Mouse (Mus musculus): Measurements from ENCODE around the gene Mex3a. TPM values are rescaled to one million over a fixed set of nuclear protein-coding genes. Genes with fewer than 3 reads are reported as not detected.

The Mex3a gene
- polyA plus RNA-seq, 3 experiments from 2014 or later = 0.17 to 0.20 (median 0.18) TPM

DNA sequence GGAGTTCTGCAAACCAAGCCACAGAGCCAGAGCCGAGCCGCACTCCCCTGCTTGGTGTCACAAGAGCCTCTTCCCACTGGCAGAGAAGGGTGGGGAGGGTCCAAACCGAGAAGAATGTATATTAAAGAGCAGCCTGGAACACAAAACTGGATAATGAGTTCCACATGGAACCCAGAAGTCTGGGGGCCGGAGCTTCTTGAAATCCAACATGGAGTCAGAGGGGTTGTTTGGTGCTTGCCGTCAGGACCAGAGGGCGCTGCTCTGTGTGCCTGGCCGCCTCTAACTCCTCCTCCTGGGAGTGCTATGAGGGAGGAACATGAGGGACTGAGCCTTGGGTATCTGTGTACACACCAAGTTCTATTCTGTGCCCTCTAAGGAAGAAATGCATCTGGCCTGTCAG lies 26.4 kb upstream of the Mex3a start:
- ATAC-seq = no peak

- ATAC-seq = no peak
These were observed 22.9 kb upstream of the Mex3a start for GRCm38 (mm10) chr3:88509250-88509649.

DNA sequence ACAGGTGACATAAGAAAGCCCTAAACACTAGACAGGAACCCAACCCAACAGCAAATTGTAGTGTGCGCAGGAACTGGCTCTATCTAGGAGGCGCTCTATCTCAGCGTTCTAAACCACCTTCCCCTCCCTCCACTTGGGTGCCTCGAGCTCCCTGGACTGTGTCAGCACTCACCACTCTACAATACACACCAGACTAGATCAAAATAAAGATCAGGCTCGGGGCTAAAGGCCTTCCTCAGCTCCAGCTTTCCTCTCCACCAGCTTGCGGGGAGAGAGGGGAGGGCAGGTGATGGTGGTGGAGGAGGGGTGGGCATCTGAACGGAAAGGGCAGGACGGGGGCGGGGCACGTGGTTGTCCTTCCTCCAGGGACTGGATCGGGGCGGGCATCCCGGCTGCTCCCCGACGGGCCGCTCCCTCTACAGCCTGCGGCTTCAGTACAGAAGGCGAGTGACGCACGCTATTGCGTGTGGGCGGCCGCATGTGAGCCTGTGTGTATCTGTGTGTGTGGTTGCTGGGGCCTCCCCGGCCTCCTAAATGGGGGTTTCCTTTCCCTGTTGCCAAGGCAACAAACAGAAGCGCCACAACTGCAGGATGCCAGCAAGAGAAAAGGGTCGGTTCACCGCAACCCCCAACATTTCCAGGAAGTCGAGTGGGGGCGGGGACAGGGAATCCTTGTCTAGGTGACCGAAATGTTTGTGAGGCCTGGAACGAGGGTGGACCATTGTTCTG lies 22.3 kb upstream of the Mex3a start, which contains the start of gene Lmna:
Gene Lmna, minus strand, starts transcription at position 265 of the 729 bp plus-strand sequence.
- peak; percentile 89 for ATAC-seq

GRCm38 (mm10) chr3:88510421-88511289 lies 21.5 kb upstream of the Mex3a start:
- ATAC-seq = no peak

- ATAC-seq = no peak
These were observed 20.6 kb upstream of the Mex3a start for GRCm38 (mm10) chr3:88511559-88511958.

DNA sequence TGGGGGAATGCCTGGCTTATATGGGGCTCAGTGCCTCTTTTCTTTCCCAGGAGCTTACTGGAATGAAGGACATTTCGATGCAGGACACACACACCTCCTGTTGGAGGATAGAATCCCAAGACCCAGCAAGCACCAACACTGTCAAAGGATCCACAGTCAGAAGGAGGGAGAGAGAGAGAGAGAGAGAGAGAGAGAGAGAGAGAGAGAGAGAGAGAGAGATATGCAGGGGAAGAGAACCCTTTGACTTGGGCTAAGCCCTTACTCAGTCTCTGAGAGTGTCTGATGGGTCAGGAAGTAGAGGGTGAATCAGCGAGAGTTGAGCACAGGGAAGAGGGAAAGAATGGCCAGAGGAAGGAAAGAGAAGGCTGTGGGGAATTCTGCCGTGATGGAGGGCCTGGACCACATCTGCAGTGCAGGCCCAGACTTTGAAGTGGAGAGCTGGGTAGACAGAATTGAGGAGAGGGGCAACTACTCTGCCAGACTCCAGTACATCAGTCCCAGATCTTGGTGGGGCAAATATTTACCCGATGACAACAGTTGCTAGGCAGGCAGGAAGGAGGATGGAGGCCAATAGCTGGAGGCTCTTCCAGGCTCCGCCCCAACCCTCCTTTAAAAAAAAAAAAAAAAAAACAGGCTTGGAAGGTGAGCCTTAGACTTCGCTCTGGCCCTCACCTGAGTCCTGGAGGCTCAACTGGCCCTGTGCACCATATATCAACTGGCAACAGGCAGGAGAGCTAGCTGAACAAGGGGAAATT lies 19.9 kb upstream of the Mex3a start:
- no peak for ATAC-seq

GRCm38 (mm10) chr3:88512896-88513545 lies 19.2 kb upstream of the Mex3a start:
- ATAC-seq = no peak

DNA sequence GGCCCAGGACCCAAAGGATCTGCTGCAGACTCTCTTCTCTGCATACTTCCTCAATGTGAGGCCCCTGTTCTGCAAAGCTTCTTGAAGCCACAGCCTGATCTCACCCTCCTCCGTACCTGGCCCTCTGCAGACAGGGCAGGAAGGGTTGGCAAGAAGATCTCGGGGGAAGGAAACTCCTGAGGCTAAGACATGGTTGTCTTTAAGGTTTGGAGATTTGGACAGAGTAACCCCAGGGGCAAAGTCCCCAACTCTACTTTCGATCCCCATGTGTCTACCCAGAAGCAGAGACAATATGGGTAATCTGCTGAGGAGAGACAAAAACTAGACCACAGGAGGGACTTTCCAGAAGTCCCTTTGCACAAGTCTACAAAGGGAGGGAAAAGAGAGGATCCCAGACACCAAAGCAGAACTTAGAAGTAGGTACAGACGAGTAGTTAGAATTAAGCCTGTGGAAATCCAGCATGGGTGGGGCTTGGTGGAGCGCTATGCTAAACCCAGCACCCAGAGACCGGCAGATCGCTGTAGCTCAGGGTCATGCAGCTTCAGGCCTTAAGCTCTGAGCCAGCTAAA lies 18.6 kb upstream of the Mex3a start:
- ATAC-seq = peak; percentile 8

GRCm38 (mm10) chr3:88514231-88515094 lies 17.7 kb upstream of the Mex3a start:
- no peak for ATAC-seq

DNA sequence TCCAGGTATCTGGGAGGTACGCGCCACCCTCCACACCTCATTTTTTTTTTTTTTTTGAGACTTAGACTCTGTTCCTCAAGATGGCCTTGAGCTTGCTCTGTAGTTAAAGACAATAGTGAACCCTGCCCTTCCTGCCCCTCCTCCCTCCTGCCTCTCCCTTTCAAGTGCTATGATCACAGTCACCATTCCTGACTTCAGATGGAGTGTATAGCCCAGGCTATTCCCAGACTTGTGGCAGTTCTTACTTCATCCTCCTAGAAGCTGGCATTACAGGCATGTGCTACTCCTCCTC lies 17.2 kb upstream of the Mex3a start:
- ATAC-seq = no peak

DNA sequence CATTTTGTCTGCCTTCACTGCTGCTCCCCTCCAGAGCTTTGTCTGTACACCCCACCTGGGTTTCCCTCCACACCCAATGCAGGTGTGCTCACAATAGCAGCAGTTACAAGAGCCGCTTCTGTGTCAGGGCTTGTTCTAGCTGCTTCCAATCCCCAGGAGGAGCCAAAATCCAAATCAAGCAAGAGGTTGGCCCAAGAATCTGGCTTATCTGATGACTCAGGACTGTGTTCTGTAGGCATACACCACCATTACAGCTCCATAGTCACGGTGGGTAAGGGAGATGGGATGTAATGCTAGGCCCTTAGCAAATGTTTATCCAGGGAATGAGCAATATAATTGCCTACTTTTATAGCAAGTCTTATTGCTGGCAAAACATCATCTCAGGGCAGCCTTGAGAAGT lies 15.8 kb upstream of the Mex3a start:
- ATAC-seq = no peak

- no peak for ATAC-seq
These were observed 13.8 kb upstream of the Mex3a start for GRCm38 (mm10) chr3:88518411-88518810.

DNA sequence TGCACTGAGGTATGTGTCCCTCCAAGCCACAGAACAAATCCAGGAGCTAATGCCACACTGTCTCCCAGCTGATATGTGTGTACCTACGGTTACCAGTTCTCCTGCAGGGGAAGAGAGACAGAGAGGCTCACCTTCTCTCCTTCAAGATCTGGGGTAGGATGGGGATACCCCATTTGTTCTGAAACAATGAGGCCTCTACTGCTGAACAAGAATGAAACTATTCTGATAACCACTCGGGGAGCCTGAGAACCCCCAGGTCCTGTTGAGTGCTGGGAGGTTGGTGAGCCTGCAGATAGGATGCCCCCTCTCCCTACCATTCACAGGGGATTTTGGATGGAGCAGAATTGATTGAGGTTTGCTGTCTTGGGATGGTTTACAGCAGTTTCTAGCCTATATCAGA lies 12.1 kb upstream of the Mex3a start:
- no peak for ATAC-seq

DNA sequence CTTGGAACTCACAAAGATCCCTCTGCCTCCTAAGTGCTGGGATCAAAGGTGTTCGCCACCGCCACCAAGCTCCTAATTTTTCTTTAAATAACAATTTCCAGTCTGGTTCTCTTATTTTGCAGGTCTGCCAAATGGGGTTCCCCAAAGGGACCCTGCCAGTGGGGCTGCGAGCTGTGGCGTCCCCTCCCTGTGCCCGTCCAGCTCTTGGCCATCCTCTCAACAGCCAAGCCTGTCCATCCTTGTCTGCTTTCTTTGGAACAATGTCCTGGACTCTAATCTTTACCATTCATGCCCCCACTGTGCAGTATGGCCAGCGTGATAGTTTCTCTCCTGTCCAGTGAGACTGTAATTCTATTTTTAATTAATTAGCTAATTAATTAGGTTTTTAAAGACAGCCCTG lies 11.0 kb upstream of the Mex3a start:
- no peak for ATAC-seq

DNA sequence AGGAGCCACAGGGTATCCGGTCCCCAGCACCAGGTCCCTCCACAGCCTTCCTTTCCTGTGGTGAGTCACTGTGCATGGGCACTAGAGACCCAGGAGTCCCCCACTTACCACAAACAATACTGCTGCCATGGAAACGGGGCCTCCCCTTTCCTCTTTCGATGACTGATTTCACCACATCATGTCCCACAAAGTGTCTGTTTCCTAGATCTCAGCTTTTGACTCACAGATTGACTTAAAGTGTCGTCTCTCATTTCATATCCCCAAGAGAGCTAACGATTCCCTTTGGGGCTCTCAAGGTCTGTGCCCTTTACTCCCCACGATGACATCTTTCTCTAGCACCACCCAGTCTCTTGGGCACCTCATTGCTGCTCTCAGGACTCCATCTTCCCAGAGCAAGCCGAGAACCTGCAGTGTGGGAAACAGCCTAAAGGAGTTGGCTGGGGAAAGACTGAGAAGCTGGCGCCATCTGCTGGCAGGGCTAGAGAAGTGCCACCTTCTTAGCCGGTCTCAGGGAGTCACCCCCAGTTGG lies 10.3 kb upstream of the Mex3a start:
- ATAC-seq = peak; percentile 82

DNA sequence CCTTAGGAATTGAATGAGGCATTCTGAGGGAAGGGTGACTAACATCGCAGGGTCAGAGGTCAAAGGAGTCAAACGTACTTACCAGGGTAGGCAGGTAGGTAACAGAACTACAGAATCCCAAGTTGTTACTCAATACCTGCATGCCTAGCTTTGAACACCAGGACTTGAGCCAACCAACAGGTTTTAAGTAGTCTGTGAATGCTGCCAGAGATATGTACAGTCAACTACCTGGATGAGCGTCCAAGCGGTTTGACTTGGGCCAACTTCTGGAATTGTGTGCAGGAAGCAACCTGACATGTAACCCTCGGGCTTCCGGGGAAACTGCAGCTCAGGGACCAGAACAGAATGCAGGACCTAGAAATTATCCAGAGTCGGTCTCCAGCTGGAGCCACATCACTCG lies 9.2 kb upstream of the Mex3a start:
- no peak for ATAC-seq

DNA sequence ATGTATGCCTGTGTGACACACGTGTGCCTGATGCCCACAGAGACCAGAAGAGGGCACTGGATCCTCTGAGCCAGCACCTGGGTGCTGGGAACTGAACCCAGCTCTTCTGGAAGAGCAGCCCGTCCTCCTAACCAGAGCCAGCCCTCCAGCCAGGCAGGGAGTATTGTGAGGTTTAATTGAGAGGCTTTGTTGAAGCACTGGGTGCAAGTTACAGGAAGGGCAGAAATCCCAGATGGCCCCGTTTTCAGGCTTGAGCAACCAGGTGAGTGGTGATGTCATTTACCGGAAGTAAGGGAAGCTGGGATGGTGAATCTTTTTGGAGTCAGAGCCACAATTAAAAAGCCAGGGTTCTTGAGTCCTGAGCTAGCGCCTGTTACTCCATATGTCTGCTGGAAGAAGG lies 7.2 kb upstream of the Mex3a start:
- no peak for ATAC-seq

GRCm38 (mm10) chr3:88526157-88527131 lies 5.8 kb upstream of the Mex3a start:
- peak; percentile 60 for ATAC-seq

GRCm38 (mm10) chr3:88527565-88527964 lies 4.6 kb upstream of the Mex3a start:
- no peak for ATAC-seq

DNA sequence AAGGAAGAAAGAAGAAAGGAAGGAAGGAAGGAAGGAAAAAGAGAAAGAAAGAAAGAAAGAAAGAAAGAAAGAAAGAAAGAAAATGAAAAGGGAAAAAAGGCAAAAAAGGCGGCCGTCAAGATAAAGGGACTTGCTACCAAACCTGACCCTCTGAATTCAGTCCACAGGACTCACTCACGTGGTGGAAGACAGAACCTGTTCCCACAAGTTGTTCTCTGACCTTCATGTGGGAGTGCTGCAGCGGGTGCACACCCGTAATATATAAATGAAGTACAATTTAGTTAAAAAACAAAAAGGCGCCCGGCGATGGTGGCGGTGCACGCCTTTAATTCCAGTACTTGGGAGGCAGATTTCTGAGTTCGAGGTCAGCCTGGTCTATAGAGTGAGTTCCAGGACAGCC lies 3.5 kb upstream of the Mex3a start:
- no peak for ATAC-seq

Measured in inflammation-experienced regulatory T-cells, adult 6 months (primary cell).